35 mouse cellular contexts compared by ENCODE assay signal in the genomic region with DNA sequence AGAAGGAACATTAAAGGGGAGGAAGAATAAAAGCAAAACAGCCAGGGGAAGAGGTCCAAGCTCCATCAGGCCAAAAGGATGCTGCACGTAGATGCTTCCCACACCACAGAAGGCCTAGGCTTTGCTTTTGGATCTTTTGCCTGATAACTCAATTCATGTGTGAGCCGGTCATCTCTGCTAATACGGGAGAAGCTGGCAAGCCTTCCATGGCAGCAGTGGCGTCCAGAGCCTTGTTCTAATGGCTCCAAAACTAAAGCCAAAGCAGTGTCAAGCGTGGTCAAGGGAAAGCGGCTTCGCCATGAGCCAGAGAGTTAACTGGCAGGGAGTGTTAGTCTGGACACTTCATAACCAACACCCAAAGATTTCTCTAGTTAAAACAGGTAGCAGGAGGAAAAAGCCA.
"Had no signal": no experiment of that assay in that cellular context is flagged by ENCODE, and none has a peak within 500 bp of the region (broad histone marks: within the 10 kb centered on the region; RNA-seq: fewer than 3 reads in every experiment).

No protein-coding gene starts in this region.

- H3K27ac ChIP-seq: heart, embryonic 13.5 days; heart, embryonic 15.5 days; hindbrain, embryonic 10.5 days; hindbrain, embryonic 12.5 days; hindbrain, embryonic 14.5 days; hindbrain, embryonic 15.5 days; hindbrain, postnatal 0 days; intestine, embryonic 15.5 days; kidney, embryonic 15.5 days; kidney, postnatal 0 days; layer of hippocampus, adult 2 months; left cerebral cortex, adult 2 months had no signal

- H3K4me1 ChIP-seq: heart, embryonic 12.5 days; heart, embryonic 15.5 days; intestine, embryonic 15.5 days had no signal

- DNase-seq: heart, postnatal 10 days; heart, postnatal 14 days; heart, postnatal 36 days; heart, postnatal 4 days; kidney, adult 11 months; kidney, adult 18-20 months; kidney, adult 2 months; kidney, adult 8-10 months; kidney, adult 9 months; kidney, postnatal 10 days; kidney, postnatal 14 days; kidney, postnatal 25 days; kidney, postnatal 36 days; kidney, postnatal 4 days; layer of hippocampus, adult 9-11 months; layer of hippocampus, postnatal 36 days had no signal

- H3K4me3 ChIP-seq: heart, embryonic 12.5 days; heart, embryonic 13.5 days; heart, embryonic 15.5 days; hindbrain, embryonic 10.5 days; hindbrain, embryonic 12.5 days; hindbrain, embryonic 13.5 days; hindbrain, embryonic 15.5 days; intestine, embryonic 15.5 days; kidney, embryonic 15.5 days; layer of hippocampus, adult 2 months; left cerebral cortex, adult 2 months had no signal

- ATAC-seq: hindbrain, embryonic 16.5 days; hindbrain, postnatal 0 days; inflammation-experienced regulatory T-cells, adult 6 months; intestine, embryonic 15.5 days; intestine, embryonic 16.5 days; intestine, postnatal 0 days had no signal

- H3K9me3 ChIP-seq: heart, embryonic 12.5 days; heart, embryonic 13.5 days; heart, embryonic 15.5 days; hindbrain, embryonic 10.5 days; hindbrain, embryonic 12.5 days; hindbrain, embryonic 13.5 days; hindbrain, embryonic 15.5 days; intestine, embryonic 15.5 days; kidney, embryonic 15.5 days had no signal

- H3K9ac ChIP-seq: heart, embryonic 12.5 days; heart, embryonic 13.5 days; heart, embryonic 15.5 days; hindbrain, embryonic 12.5 days; hindbrain, embryonic 13.5 days; hindbrain, embryonic 14.5 days; hindbrain, embryonic 15.5 days; intestine, embryonic 15.5 days; kidney, embryonic 15.5 days had no signal

- H3K36me3 ChIP-seq: heart, embryonic 12.5 days; heart, embryonic 13.5 days; heart, embryonic 15.5 days; hindbrain, embryonic 10.5 days; hindbrain, embryonic 12.5 days; hindbrain, embryonic 13.5 days; hindbrain, embryonic 15.5 days; intestine, embryonic 15.5 days; kidney, embryonic 15.5 days had no signal

- H3K4me2 ChIP-seq: heart, embryonic 11.5 days; heart, embryonic 12.5 days; heart, embryonic 13.5 days; heart, embryonic 15.5 days; hindbrain, embryonic 12.5 days; hindbrain, embryonic 13.5 days; hindbrain, embryonic 14.5 days; hindbrain, embryonic 15.5 days; intestine, embryonic 15.5 days; kidney, embryonic 15.5 days had no signal

- H3K27me3 ChIP-seq: heart, embryonic 12.5 days; hindbrain, embryonic 13.5 days; hindbrain, embryonic 15.5 days; intestine, embryonic 15.5 days had no signal
